Mouse (Mus musculus): ENCODE measurements around the gene Gss. TPM values are rescaled to one million over a fixed set of nuclear protein-coding genes. Genes with fewer than 3 reads are reported as not detected.

Gss gene
- polyA plus RNA-seq (2016; fragmentation: Nextera tagmentation; extraction: Ambion mirVana) = 64.0 and 64.1 TPM in 2 replicates

DNA sequence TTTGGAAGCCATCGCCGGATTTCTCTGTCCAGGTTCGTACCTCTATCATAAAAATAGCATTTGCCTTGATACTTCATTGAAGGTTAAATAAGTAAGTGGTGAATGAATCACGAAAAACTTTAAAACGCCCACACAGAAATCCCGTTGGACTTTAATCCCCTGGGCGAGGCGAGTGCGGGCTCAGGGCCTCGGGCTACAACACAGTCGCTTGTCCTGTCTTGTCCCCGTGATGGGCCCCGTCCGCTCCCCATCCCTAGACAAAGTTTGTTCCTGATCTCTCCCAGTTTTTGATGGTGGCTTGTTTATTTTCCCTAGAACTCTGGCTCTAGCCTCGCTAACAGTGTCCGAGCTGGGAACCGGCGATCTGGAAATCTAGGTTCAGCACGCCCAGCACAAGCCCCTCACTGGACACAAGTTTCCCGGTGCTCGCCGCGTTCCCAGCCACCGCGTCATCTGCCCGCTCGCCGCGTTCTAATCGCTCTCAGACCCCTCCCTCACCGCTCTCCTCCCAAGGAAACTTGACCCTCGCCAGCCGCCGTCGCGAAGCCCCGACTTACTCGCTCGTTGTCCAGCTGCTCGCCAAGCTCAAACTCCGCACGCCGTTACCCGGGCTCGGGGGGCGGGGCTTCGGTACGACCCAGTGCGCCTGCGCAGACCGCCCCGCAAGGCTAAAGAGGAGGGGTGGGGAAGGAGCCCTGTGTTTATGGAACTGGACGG is at the start of gene Gss:
Gene Gss, minus strand, starts transcription at position 674 of the 717 bp plus-strand sequence.
- peak; percentile 85 for ATAC-seq
- WGBS (ENCODE audit: insufficient replicate concordance) = under 1% methylated on average over 53 of the region's 53 CpGs
- Histone ChIP-seq H3K27ac (peak within 1 kb of the TSS; percentile 86), H3K4me3 (peak within 1 kb of the TSS; percentile 76), H3K36me3 (peaks cover 4% of the 10 kb centered on the region), H3K27me3 (replicated peaks) (no peaks in the 10 kb centered on the region), H3K4me1 (peaks cover 80% of the 10 kb centered on the region), H3K9ac (peak within 1 kb of the TSS; percentile 83), H3K4me2 (peak within 1 kb of the TSS; percentile 90), H3K9me3 (replicated peaks) (no peaks in the 10 kb centered on the region)

DNA sequence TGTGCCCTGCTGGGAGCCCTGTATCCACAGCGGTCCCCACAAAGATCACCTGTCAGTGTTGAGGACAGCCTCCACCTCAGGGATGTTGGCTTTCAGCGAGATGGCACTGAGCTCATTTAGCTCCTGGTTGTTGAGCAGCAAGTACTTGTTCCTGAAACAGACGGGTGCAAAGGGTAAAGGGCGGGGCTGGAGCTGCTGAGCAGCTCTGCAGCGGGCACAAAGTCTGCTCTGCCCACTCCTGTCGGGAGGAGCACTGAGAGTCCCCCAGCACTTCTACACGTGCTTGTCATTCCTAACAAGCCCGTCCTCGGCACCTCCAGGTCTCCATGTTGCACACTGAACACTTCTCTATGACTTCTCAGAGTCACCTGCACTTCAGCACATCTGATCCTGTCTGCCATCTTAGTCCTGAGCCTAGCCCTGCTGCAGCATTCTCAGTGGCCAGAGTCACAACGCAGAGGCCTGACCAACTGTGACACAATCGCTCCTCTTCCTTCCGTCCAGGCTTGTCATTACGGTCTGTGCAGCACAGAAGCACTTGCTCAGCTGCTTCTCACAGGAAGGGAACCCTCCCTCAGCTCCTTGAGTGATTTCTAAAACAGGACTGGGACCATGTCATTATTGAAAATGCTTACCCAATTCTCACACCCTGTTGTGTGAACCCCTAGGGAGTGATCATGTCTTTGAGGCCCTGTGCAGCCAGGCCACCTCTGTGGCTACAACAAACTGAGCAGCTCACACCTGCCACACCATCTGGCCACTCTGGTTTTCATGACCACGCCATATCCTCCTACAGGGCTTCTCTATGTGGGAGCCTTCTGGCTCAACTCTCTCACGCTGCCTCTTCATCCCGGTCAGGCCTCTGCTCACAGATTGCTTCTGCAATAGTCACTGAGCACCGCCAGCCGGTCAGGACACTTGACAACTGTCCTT is 49.2 kb upstream of the Gss start:
- Histone ChIP-seq H3K27me3 (replicated peaks) (no peaks in the 10 kb centered on the region), H3K4me2 (no peak overlapping the region), H3K4me3 (no peak overlapping the region), H3K27ac (no peak overlapping the region), H3K9ac (no peak overlapping the region), H3K36me3 (peaks cover 95% of the 10 kb centered on the region), H3K4me1 (no peaks in the 10 kb centered on the region), H3K9me3 (replicated peaks) (no peaks in the 10 kb centered on the region)
- ATAC-seq = no peak
- WGBS (ENCODE audit: insufficient replicate concordance) = 82% methylated on average over 18 of the region's 18 CpGs

DNA sequence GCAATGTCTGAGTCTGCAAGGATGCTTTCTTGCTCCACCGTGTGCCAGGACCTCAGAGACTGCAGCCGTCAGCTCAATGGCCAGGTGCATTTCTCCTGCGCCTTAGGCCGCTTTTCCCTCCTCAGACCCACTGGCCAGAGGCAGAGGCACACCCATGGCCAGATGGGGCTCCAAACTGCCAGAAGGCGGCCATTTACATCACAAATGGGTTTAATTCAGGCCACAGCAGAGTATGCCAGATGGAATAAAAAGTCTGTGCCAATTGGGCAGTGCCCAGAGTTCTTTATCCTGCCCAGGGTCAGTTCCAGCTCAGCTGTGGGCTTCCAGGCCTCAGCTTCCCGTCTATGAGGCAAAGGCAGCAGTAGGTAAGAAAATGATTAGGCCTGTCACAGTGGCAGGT is 48.0 kb upstream of the Gss start:
- H3K4me1 ChIP-seq = no peaks in the 10 kb centered on the region
- H3K9ac ChIP-seq = no peak overlapping the region
- H3K9me3 ChIP-seq (replicated peaks) = no peaks in the 10 kb centered on the region
- ATAC-seq = no peak
- peaks cover 97% of the 10 kb centered on the region for H3K36me3 ChIP-seq
- H3K4me2 ChIP-seq = no peak overlapping the region
- 82% methylated on average over 6 of the region's 6 CpGs for WGBS (ENCODE audit: insufficient replicate concordance)
- H3K27ac ChIP-seq = no peak overlapping the region
- no peaks in the 10 kb centered on the region for H3K27me3 ChIP-seq (replicated peaks)
- no peak overlapping the region for H3K4me3 ChIP-seq

- no peak for ATAC-seq
- H3K4me1 ChIP-seq = no peaks in the 10 kb centered on the region
Measured at GRCm38 (mm10) chr2:155637411-155637810, 44.8 kb upstream of the Gss start.

DNA sequence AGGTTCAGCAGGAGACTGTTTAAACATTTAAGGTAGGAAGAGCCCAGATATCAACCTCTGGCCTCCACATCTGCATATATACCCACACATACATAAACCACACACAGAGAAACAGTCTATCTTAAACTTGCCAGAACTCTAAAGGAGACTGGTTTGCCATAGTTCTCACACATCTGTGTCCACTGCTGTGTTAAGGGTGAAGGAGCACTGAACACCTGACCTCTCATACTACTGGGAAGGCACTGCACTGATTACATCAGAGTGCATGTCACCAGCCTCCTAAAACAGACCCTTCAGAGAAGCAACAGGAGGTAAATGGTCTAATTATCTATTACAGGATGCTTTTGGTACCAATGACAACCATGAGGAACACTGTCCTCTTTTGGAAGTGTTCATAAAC is 44.3 kb upstream of the Gss start:
- no peak for ATAC-seq
- H3K4me1 ChIP-seq = no peaks in the 10 kb centered on the region
- H3K27ac ChIP-seq = no peak overlapping the region
- H3K9ac ChIP-seq = no peak overlapping the region
- no peak overlapping the region for H3K4me2 ChIP-seq
- peaks cover 16% of the 10 kb centered on the region for H3K27me3 ChIP-seq (replicated peaks)
- H3K4me3 ChIP-seq = no peak overlapping the region
- H3K36me3 ChIP-seq = peaks cover 96% of the 10 kb centered on the region
- no peaks in the 10 kb centered on the region for H3K9me3 ChIP-seq (replicated peaks)

More at GRCm38 (mm10) chr2:155637411-155637810, 44.8 kb upstream of the Gss start:
- Histone ChIP-seq H3K27me3 (replicated peaks) (peaks cover 11% of the 10 kb centered on the region), H3K36me3 (peaks cover 97% of the 10 kb centered on the region), H3K9me3 (replicated peaks) (no peaks in the 10 kb centered on the region), H3K4me3 (no peak overlapping the region), H3K27ac (no peak overlapping the region), H3K9ac (no peak overlapping the region), H3K4me2 (no peak overlapping the region)
- WGBS (ENCODE audit: insufficient replicate concordance) = 84% methylated on average over 4 of the region's 4 CpGs

GRCm38 (mm10) chr2:155635961-155636360 is 43.4 kb upstream of the Gss start:
- Histone ChIP-seq H3K4me1 (0 out of 2 replicates have a peak, but pooled peaks cover 2% of the 10 kb centered on the region), H3K36me3 (peaks cover 96% of the 10 kb centered on the region), H3K4me3 (no peak overlapping the region), H3K27me3 (replicated peaks) (peaks cover 26% of the 10 kb centered on the region), H3K9me3 (replicated peaks) (no peaks in the 10 kb centered on the region), H3K27ac (no peak overlapping the region), H3K4me2 (no peak overlapping the region), H3K9ac (no peak overlapping the region)
- 93% methylated on average over 8 of the region's 8 CpGs for WGBS (ENCODE audit: insufficient replicate concordance)
- ATAC-seq = no peak

- H3K9ac ChIP-seq = no peak overlapping the region
- 84% methylated on average over 8 of the region's 8 CpGs for WGBS (ENCODE audit: insufficient replicate concordance)
- ATAC-seq = no peak
- H3K27ac ChIP-seq = no peak overlapping the region
- H3K36me3 ChIP-seq = peaks cover 84% of the 10 kb centered on the region
- peaks cover 14% of the 10 kb centered on the region for H3K4me1 ChIP-seq
- no peaks in the 10 kb centered on the region for H3K9me3 ChIP-seq (replicated peaks)
- H3K27me3 ChIP-seq (replicated peaks) = peaks cover 40% of the 10 kb centered on the region
- H3K4me3 ChIP-seq = no peak overlapping the region
- H3K4me2 ChIP-seq = no peak overlapping the region
Measured at GRCm38 (mm10) chr2:155634562-155634961, 42.0 kb upstream of the Gss start.

DNA sequence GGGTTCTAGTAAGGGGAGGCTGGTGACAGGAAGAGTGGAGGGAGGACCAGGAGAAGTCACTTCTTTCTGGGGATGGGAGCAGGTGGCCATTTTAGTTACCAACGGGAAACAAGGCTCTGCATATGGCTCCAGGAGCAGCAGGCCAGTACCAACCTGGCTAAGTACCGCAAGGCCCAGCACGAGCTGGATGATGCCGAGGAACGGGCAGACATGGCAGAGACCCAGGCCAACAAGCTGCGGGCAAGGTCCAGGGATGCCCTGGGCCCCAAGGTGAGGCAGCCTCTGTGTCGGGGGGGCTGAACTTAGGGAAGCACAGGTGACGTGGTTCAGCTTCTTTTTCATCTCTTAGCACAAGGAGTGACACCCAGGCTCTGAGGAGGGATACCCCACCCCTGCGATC is 41.1 kb upstream of the Gss start:
- no peak overlapping the region for H3K9ac ChIP-seq
- ATAC-seq = no peak
- no peak overlapping the region for H3K27ac ChIP-seq
- H3K4me1 ChIP-seq = peaks cover 22% of the 10 kb centered on the region
- no peak overlapping the region for H3K4me2 ChIP-seq
- H3K36me3 ChIP-seq = peaks cover 77% of the 10 kb centered on the region
- H3K4me3 ChIP-seq = no peak overlapping the region
- 86% methylated on average over 9 of the region's 9 CpGs for WGBS (ENCODE audit: insufficient replicate concordance)
- H3K9me3 ChIP-seq (replicated peaks) = no peaks in the 10 kb centered on the region
- H3K27me3 ChIP-seq (replicated peaks) = peaks cover 48% of the 10 kb centered on the region

GRCm38 (mm10) chr2:155633121-155633520 is 40.5 kb upstream of the Gss start:
- no peak overlapping the region for H3K27ac ChIP-seq
- H3K36me3 ChIP-seq = peaks cover 71% of the 10 kb centered on the region
- no peaks in the 10 kb centered on the region for H3K9me3 ChIP-seq (replicated peaks)
- H3K4me2 ChIP-seq = no peak overlapping the region
- no peak overlapping the region for H3K4me3 ChIP-seq
- H3K27me3 ChIP-seq (replicated peaks) = peaks cover 54% of the 10 kb centered on the region
- peaks cover 22% of the 10 kb centered on the region for H3K4me1 ChIP-seq
- H3K9ac ChIP-seq = no peak overlapping the region
- no peak for ATAC-seq
- WGBS (ENCODE audit: insufficient replicate concordance) = 75% methylated on average over 19 of the region's 19 CpGs

GRCm38 (mm10) chr2:155632138-155632936 is 39.7 kb upstream of the Gss start:
- H3K4me2 ChIP-seq = no peak overlapping the region
- H3K9ac ChIP-seq = no peak overlapping the region
- H3K27ac ChIP-seq = no peak overlapping the region
- peaks cover 62% of the 10 kb centered on the region for H3K27me3 ChIP-seq (replicated peaks)
- peaks cover 22% of the 10 kb centered on the region for H3K4me1 ChIP-seq
- H3K36me3 ChIP-seq = peaks cover 64% of the 10 kb centered on the region
- no peak for ATAC-seq
- WGBS (ENCODE audit: insufficient replicate concordance) = 74% methylated on average over 30 of the region's 30 CpGs
- no peaks in the 10 kb centered on the region for H3K9me3 ChIP-seq (replicated peaks)
- no peak overlapping the region for H3K4me3 ChIP-seq

DNA sequence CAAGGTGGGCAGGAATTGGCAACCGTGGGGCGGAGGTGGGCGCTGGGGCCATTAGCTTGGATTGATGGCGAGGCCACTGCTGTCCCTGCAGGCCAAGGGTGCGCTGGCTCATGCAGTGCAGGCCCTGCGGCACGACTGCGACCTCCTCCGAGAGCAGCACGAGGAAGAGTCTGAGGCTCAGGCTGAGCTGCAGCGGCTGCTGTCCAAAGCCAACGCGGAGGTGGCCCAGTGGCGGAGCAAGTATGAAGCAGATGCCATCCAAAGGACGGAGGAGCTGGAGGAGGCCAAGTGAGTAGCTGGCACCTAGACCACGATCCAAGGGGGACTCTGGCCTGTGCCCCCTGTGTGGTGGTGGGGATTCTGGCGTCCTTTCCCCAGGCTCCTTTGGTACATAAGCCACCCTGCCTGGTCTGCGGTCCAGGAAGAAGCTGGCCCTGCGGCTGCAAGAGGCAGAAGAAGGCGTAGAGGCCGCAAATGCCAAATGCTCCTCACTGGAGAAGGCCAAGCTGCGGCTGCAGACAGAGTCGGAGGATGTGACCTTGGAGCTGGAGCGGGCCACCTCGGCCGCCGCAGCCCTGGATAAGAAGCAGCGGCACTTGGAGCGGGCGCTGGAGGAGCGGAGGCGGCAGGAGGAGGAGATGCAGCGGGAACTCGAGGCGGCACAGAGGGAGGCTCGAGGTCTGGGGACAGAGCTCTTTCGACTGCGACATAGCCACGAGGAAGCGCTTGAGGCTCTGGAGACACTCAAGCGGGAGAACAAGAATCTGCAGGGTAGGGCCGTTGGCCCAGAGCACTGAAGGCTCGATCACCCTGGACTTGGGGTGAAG is 38.2 kb upstream of the Gss start:
- H3K36me3 ChIP-seq = peaks cover 50% of the 10 kb centered on the region
- H3K9me3 ChIP-seq (replicated peaks) = no peaks in the 10 kb centered on the region
- peaks cover 22% of the 10 kb centered on the region for H3K4me1 ChIP-seq
- H3K27ac ChIP-seq = no peak overlapping the region
- H3K27me3 ChIP-seq (replicated peaks) = peaks cover 77% of the 10 kb centered on the region
- no peak overlapping the region for H3K4me3 ChIP-seq
- 25% methylated on average over 43 of the region's 43 CpGs for WGBS (ENCODE audit: insufficient replicate concordance)
- no peak overlapping the region for H3K4me2 ChIP-seq
- ATAC-seq = no peak
- H3K9ac ChIP-seq = no peak overlapping the region

Data from liver, embryonic 12.5 days (tissue).